Comparison of ENCODE assay signal across 8 mouse cellular contexts in the genomic region with DNA sequence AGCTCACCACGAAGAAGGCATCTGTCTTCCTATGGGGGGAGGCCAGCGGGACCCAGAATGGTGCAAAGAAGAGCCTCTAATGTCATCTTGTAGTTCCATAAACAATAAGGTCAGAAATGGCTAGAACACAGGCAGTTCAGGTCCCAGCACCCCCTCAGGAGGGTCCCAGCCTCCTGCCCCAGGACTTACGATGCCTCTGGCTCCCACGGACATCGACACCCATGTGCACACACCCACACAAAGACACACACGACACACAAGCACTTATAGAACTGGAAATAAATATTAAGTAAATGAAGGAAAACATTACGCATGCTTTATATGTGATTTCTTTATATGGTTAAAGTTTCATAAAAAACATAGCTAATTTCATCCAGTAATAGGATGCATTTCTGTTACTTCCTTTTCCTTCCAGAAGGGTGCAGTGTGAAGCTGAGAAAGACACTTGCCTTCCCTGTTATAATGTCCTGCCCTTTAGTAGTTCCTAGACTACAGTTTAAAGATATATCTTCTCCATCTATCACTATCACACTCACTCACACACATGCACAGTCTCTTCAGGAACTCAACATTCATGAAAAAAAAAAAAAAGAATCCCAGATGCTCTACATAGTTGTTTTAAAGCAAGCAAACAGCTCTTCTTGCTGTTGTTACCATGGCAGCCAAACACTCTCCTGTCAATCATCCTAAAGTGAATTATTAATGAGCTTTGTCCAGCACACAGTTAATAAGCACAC. TPM values are rescaled to one million over a fixed set of nuclear protein-coding genes. Genes with fewer than 3 reads are reported as not detected.
A peak's percentile ranks its signal among the peaks of the same experiment; 100 is the strongest.
DNase-seq lines count a peak whose midpoint lies in the region; ATAC-seq and TF ChIP-seq lines count a peak whose summit lies in the region.

No protein-coding gene starts in this region.

- H3K9me3 ChIP-seq in forebrain, embryonic 12.5 days, result no peaks in the 10 kb centered on the region
- H3K9me3 ChIP-seq in lung, postnatal 0 days (ENCODE audit: low read length), result no peaks in the 10 kb centered on the region

- 87% methylated on average over 7 of the region's 7 CpGs for WGBS in forebrain, embryonic 12.5 days
- WGBS in lung, postnatal 0 days, result 85% methylated on average over 7 of the region's 7 CpGs

- H3K9ac ChIP-seq in forebrain, embryonic 12.5 days, result no peak overlapping the region
- H3K9ac ChIP-seq in lung, postnatal 0 days (replicated peaks; ENCODE audit: low read depth), result no peak overlapping the region

- no peaks in the 10 kb centered on the region for H3K27me3 ChIP-seq in forebrain, embryonic 12.5 days
- H3K27me3 ChIP-seq in lung, postnatal 0 days (replicated peaks; ENCODE audit: insufficient read depth, low read length), result no peaks in the 10 kb centered on the region

- H3K27ac ChIP-seq in forebrain, embryonic 12.5 days, result peak overlapping the region; percentile 75
- no peak overlapping the region for H3K27ac ChIP-seq in lung, postnatal 0 days (ENCODE audit: low read length)

- no peak for TF ChIP-seq EP300 in lung, postnatal 0 days (IDR thresholded peaks at IDR 0.05)

- peak; percentile 82 for ATAC-seq in forebrain, embryonic 12.5 days (ENCODE audit: low FRiP score)
- peak; percentile 44 for ATAC-seq in lung, postnatal 0 days
- ATAC-seq in activated CD4-positive, CD25-positive, alpha-beta regulatory T cell, adult 4 months, result no peak

- TF ChIP-seq CTCF in lung, postnatal 0 days (IDR thresholded peaks at IDR 0.05), result peak; percentile 70

- no peak overlapping the region for H3K4me3 ChIP-seq in forebrain, embryonic 12.5 days (replicated peaks)
- no peak overlapping the region for H3K4me3 ChIP-seq in lung, postnatal 0 days (ENCODE audit: low read depth, low read length)

- peak; percentile 35 for DNase-seq in embryo, embryonic 10 days (ENCODE audit: low spot score)
- no peak for DNase-seq in embryo, embryonic 9.5 days (ENCODE audit: extremely low spot score)
- peak; percentile 70 for DNase-seq in 3T3-L1 (ENCODE audit: low read depth, low spot score)
- DNase-seq in lung, postnatal 0 days (ENCODE audit: low spot score), result peak; percentile 73
- no peak for DNase-seq in right cerebral cortex, postnatal 25 days
- DNase-seq in MN1 (ENCODE audit: low spot score), result no peak

- peaks cover 24% of the 10 kb centered on the region for H3K4me1 ChIP-seq in forebrain, embryonic 12.5 days
- no peaks in the 10 kb centered on the region for H3K4me1 ChIP-seq in lung, postnatal 0 days (ENCODE audit: insufficient read depth, low read depth, low read length)

- H3K4me2 ChIP-seq in forebrain, embryonic 12.5 days, result no peak overlapping the region
- H3K4me2 ChIP-seq in lung, postnatal 0 days (replicated peaks; ENCODE audit: low read depth, low read length), result no peak overlapping the region

- H3K36me3 ChIP-seq in forebrain, embryonic 12.5 days (replicated peaks), result no peaks in the 10 kb centered on the region
- H3K36me3 ChIP-seq in lung, postnatal 0 days (ENCODE audit: insufficient read depth, low read length), result no peaks in the 10 kb centered on the region

RNA-seq across cellular contexts. Expression of gene Slc1a2, which starts 27.1 kb away (rescaled TPM):
- 12.1 and 13.1 TPM in 2 replicates for polyA plus RNA-seq in forebrain, embryonic 12.5 days (2016; fragmentation: Nextera tagmentation; extraction: Ambion mirVana)
- polyA plus RNA-seq in lung, postnatal 0 days (2015; fragmentation: Nextera tagmentation; extraction: Ambion mirVana), result 0.50 and 0.87 TPM in 2 replicates
- not detected for polyA plus RNA-seq in activated CD4-positive, CD25-positive, alpha-beta regulatory T cell, adult 4 months (2017; shearing (Covaris generic))

Comparison
In these comparisons a context has a peak if more than half of its experiments do, and no peak if none do; other contexts are left out.
1. DNase-seq: peak in embryo, embryonic 10 days (single experiment), 3T3-L1 (single experiment) and lung, postnatal 0 days (single experiment); none in embryo, embryonic 9.5 days (single experiment), right cerebral cortex, postnatal 25 days (single experiment) and MN1 (single experiment).